ENCODE assay signal across 10 mouse cellular contexts in the genomic region with DNA sequence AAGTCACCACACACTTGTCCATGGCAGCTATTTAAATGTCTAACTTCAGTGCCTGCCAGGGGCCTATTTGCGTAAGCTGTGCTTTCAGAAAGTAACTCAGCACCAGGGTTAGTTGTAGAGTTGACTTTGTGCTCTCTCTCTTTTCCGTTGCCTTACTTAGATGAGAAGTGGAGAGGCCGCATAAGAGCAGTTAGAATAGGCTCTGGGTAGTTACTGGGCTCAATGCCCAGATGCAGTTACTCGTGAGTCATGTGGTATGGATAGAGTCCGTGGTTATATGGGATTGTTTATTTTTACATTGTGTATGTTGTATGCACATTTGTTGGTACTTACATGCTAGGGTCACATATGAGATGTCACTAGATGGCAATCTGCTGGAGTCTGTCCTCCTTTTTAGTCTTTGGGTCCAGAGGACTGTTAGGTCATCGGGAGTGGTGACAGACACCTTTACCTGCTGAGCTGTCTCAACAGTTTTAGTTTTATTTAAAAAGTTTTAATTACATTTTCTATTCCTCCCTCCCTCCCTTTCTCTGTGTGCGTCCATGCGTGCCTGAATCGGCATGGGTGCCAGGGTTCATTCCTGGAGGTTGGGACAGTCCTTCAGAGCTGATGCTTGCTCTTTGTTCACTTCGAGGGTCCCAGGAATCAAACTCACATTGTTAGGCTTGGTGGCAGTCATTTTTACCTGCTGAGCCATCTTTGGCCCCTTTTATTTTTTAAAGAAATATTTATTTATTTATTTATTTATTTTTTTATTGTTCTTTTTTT. TPM values are rescaled to one million over a fixed set of nuclear protein-coding genes. Genes with fewer than 3 reads are reported as not detected.
A peak's percentile ranks its signal among the peaks of the same experiment; 100 is the strongest.
DNase-seq lines count a peak whose midpoint lies in the region; ATAC-seq lines count a peak whose summit lies in the region.
"Had no signal": no experiment of that assay in that cellular context is flagged by ENCODE, and none has a peak within 500 bp of the region (broad histone marks: within the 10 kb centered on the region; RNA-seq: fewer than 3 reads in every experiment).

No protein-coding gene starts in this region.

- H3K27ac ChIP-seq in forebrain, embryonic 13.5 days: no peak overlapping the region
- no peak overlapping the region for H3K27ac ChIP-seq in forebrain, embryonic 10.5 days
- H3K27ac ChIP-seq in liver, embryonic 11.5 days (ENCODE audit: low read depth, low read length): no peak overlapping the region
- H3K27ac ChIP-seq in neural tube, embryonic 14.5 days (ENCODE audit: low read depth, low read length): no peak overlapping the region
- H3K27ac ChIP-seq: limb, embryonic 15.5 days had no signal

- peak overlapping the region; percentile 82; the same call in 1 of the 2 replicates for H3K4me2 ChIP-seq in forebrain, embryonic 13.5 days
- H3K4me2 ChIP-seq in liver, embryonic 11.5 days: peak overlapping the region; percentile 79; the same call in 1 of the 2 replicates
- H3K4me2 ChIP-seq in neural tube, embryonic 14.5 days (ENCODE audit: low read depth, low read length): 0 out of 2 replicates have a peak overlapping the region, but pooled peaks have one; percentile 81
- H3K4me2 ChIP-seq: limb, embryonic 15.5 days had no signal

- ATAC-seq in forebrain, embryonic 13.5 days: no peak
- no peak for ATAC-seq in liver, embryonic 11.5 days (replicated peaks; ENCODE audit: low FRiP score)
- no peak for ATAC-seq in neural tube, embryonic 14.5 days (ENCODE audit: low read depth)

- no peaks in the 10 kb centered on the region for H3K27me3 ChIP-seq in forebrain, embryonic 13.5 days
- H3K27me3 ChIP-seq in forebrain, embryonic 10.5 days (ENCODE audit: poor library complexity, severe bottlenecking): no peaks in the 10 kb centered on the region
- no peaks in the 10 kb centered on the region for H3K27me3 ChIP-seq in liver, embryonic 11.5 days (replicated peaks; ENCODE audit: control insufficient read depth, insufficient read depth, low read length)
- H3K27me3 ChIP-seq in neural tube, embryonic 14.5 days (ENCODE audit: control insufficient read depth, insufficient read depth, low read length): peaks cover 3% of the 10 kb centered on the region; the same call in 1 of the 2 replicates
- H3K27me3 ChIP-seq: limb, embryonic 15.5 days had no signal

- H3K4me3 ChIP-seq in forebrain, embryonic 13.5 days: no peak overlapping the region
- H3K4me3 ChIP-seq in forebrain, embryonic 10.5 days: no peak overlapping the region
- no peak overlapping the region; the same call in 1 of the 2 replicates for H3K4me3 ChIP-seq in liver, embryonic 11.5 days (ENCODE audit: low read depth, low read length)
- no peak overlapping the region for H3K4me3 ChIP-seq in neural tube, embryonic 14.5 days (ENCODE audit: low read depth, low read length)
- H3K4me3 ChIP-seq: limb, embryonic 15.5 days had no signal

- no peaks in the 10 kb centered on the region for H3K36me3 ChIP-seq in forebrain, embryonic 13.5 days (ENCODE audit: poor library complexity, severe bottlenecking)
- no peaks in the 10 kb centered on the region for H3K36me3 ChIP-seq in forebrain, embryonic 10.5 days (replicated peaks)
- H3K36me3 ChIP-seq in liver, embryonic 11.5 days (ENCODE audit: control insufficient read depth, insufficient read depth, low read length): no peaks in the 10 kb centered on the region
- no peaks in the 10 kb centered on the region for H3K36me3 ChIP-seq in neural tube, embryonic 14.5 days (ENCODE audit: control insufficient read depth, insufficient read depth, low read length)
- H3K36me3 ChIP-seq: limb, embryonic 15.5 days had no signal

- H3K4me1 ChIP-seq in forebrain, embryonic 13.5 days: peaks cover 26% of the 10 kb centered on the region
- H3K4me1 ChIP-seq in forebrain, embryonic 10.5 days: peaks cover 30% of the 10 kb centered on the region
- peaks cover 30% of the 10 kb centered on the region for H3K4me1 ChIP-seq in liver, embryonic 11.5 days (replicated peaks; ENCODE audit: control insufficient read depth, insufficient read depth, low read length)
- peaks cover 18% of the 10 kb centered on the region for H3K4me1 ChIP-seq in neural tube, embryonic 14.5 days (ENCODE audit: control insufficient read depth, insufficient read depth, low read length)

- no peaks in the 10 kb centered on the region for H3K9me3 ChIP-seq in forebrain, embryonic 13.5 days (replicated peaks)
- no peaks in the 10 kb centered on the region for H3K9me3 ChIP-seq in forebrain, embryonic 10.5 days
- H3K9me3 ChIP-seq in liver, embryonic 11.5 days (ENCODE audit: control insufficient read depth, low read length): no peaks in the 10 kb centered on the region
- no peaks in the 10 kb centered on the region for H3K9me3 ChIP-seq in neural tube, embryonic 14.5 days (ENCODE audit: control insufficient read depth, low read length)
- H3K9me3 ChIP-seq: limb, embryonic 15.5 days had no signal

- no peak for DNase-seq in forebrain, embryonic 10.5 days (ENCODE audit: extremely low spot score, low spot score)
- DNase-seq in liver, embryonic 11.5 days (ENCODE audit: low spot score): no peak
- DNase-seq in liver: no peak
- DNase-seq in heart, postnatal 4 days: peak; percentile 20
- no peak for DNase-seq in spleen, postnatal 14 days (ENCODE audit: low spot score in 2 of 2)
- no peak for DNase-seq in gastrocnemius, adult 18-20 months (ENCODE audit: low spot score)
- DNase-seq: gastrocnemius, postnatal 14 days had no signal

- WGBS in forebrain, embryonic 13.5 days: 68% methylated on average over 10 of the region's 10 CpGs
- WGBS in forebrain, embryonic 10.5 days: 88% methylated on average over 10 of the region's 10 CpGs
- WGBS in liver, embryonic 11.5 days: 85% methylated on average over 10 of the region's 10 CpGs
- whole genome bisulfite sequencing in neural tube, embryonic 14.5 days: 79% methylated on average over 10 of the region's 10 CpGs

- no peak overlapping the region for H3K9ac ChIP-seq in forebrain, embryonic 13.5 days
- H3K9ac ChIP-seq in liver, embryonic 11.5 days (ENCODE audit: low read depth, low read length): peak overlapping the region; percentile 40; the same call in 1 of the 2 replicates
- H3K9ac ChIP-seq in neural tube, embryonic 14.5 days (replicated peaks; ENCODE audit: low read depth, low read length): no peak overlapping the region
- H3K9ac ChIP-seq: limb, embryonic 15.5 days had no signal

RNA-seq across cellular contexts. Expression of a gene that starts 3.2 kb away (rescaled TPM):
- polyA plus RNA-seq in forebrain, embryonic 13.5 days (2015; fragmentation: Nextera tagmentation; extraction: Ambion mirVana): 15.7 and 16.6 TPM in 2 replicates
- 9.1 TPM in 2 replicates for polyA plus RNA-seq in forebrain, embryonic 10.5 days (2016; fragmentation: Nextera tagmentation; extraction: Ambion mirVana)
- polyA plus RNA-seq in liver, embryonic 11.5 days (2014; fragmentation: Nextera tagmentation; extraction: Ambion mirVana): 10.3 and 10.6 TPM in 2 replicates
- total RNA-seq in heart, postnatal 4 days (2021): 10 to 100 TPM; 12.1 to 13.1 TPM
- polyA plus RNA-seq in neural tube, embryonic 14.5 days (2014; fragmentation: Nextera tagmentation; extraction: Ambion mirVana): 54.7 and 59.5 TPM in 2 replicates
- total RNA-seq in gastrocnemius, adult 18-20 months (2021): 1 to 10 TPM; 4.3 to 9.6 TPM
